Mouse (Mus musculus) mouse embryonic stem cell (cell line): ENCODE measurements around the gene Tbc1d8.

Experiments
- in situ Hi-C, 2 experiments: fragments of 300-500 bp; cut with MboI; formaldehyde crosslinking; loops; 1 replicate in 1 of 2; 3 replicates in 1 of 2; pipeline ENCODE4 v1.14.3; 2019 to 2020; ENCODE audit warnings: low sequenced_read_pairs in 2 of 2, low pct_unique_long_range_greater_than_20kb in 1 of 2, mixed read lengths in 1 of 2; ENCODE audit not compliant: unreplicated experiment in 1 of 2

The Tbc1d8 gene

GRCm38 (mm10) chr1:39454783-39455175 is 23.8 kb downstream of the Tbc1d8 start:
- in situ Hi-C loops = no loop called here

DNA sequence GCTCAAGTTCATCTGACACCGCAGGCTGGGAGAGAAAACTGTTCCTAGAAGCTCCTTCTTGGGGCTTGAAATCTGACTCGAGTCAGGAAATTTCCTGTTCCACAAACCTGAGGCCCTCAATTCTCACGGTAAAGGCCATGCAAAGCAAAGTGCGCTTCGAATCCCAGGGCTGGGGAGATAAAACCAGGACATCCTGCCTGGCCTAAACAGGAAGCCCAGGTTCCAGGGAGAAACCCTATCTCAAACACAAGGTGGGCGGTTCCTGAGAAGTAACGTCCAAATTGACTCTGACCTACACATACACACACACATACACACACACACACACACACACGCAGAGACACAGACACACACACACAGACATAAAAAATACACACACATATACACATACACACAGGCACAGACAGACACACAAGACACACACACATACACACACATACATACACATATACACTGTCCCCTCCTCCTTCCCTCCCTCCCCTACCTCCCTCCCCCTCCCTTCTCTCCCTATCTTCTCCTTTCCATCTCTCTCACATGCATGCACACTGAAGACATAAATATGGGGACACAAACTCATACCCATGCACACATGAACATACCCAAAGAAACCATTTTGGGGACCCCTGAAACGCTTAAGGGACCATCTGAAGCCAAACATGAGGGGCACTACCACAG is 24.3 kb downstream of the Tbc1d8 start:
- in situ Hi-C loops = no loop called here

DNA sequence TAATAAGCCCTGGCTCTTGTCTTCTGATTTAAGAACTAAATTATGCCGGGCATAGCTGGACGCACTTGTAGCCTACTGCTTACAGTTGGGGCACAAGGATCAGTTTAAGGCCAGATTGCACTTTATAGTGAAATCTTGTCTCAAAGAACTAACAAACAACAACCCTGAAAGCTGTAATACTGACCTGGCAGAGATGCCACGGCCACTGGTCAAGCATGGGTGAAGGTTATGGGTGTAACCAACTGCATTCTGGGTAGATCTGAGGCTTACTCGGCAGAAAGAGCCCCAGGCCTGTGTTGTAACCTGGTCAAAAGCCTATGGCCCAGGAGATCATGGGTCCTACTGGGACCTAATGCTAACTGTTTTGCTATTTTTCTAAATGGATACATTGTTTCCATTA is 26.4 kb downstream of the Tbc1d8 start:
- in situ Hi-C loops = no loop called here

- in situ Hi-C loops = no loop called here
Measured at GRCm38 (mm10) chr1:39450069-39450728, 28.4 kb downstream of the Tbc1d8 start.

- in situ Hi-C loops = no loop called here
Measured at GRCm38 (mm10) chr1:39449251-39449790, 29.2 kb downstream of the Tbc1d8 start.

DNA sequence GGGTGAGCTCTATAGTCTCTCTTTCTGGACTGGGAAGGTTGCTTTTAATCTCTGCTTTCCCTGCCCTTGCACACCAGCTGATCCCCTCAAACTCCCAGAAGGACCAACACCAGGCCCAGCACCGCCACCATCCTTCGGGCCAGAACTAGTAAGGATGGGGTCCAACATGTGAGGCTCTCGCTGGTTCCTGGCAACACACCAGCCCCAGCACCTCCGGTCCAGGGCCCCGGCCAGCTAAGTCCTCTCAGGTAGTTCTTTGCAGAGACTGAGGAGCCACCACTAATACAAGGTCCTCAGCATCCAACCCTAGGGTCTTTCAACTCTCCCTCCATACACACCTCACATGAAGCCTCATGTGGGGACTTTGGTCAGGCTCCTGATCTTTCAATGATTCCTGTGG is 29.7 kb downstream of the Tbc1d8 start:
- in situ Hi-C loops = no loop called here

DNA sequence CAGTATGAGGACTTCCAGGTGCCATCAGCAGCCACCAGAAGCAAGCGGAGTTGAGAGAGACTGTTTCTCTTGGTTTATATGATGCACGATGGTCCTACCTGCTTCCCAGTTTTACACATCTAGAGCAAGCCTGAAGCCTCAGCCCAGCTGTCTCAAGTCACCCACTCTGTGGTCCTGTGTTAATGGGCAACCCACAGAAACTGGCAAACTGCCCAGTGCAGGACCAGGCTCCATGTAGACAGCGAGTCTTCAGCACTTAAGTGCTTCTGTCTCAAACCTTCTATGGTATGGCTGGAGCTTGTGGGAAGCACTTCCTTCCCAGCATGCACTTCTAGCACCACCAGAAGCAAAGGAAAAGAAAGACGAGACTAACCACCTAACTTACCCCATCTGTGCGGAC is 30.3 kb downstream of the Tbc1d8 start:
- in situ Hi-C loops = no loop called here

DNA sequence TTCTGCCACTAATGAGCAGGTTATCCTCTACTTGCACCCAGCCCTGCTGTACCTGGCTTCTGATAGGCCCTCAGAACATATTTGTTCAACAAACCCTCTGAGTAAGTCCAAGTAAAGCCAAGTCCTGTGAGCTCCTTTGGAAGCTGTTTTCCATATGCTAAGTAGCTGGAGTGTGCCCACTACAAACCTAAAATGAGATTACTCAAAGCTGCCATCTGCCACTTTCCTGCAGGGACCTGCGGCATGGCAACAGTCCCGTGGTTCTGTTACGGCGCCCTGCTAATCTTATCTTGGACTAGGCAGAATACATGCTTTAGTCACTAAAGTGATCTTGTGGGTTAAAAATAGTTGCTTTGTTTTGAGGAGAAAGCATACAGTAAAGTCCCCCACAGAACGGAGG is 32.4 kb downstream of the Tbc1d8 start:
- in situ Hi-C loops = no loop called here

DNA sequence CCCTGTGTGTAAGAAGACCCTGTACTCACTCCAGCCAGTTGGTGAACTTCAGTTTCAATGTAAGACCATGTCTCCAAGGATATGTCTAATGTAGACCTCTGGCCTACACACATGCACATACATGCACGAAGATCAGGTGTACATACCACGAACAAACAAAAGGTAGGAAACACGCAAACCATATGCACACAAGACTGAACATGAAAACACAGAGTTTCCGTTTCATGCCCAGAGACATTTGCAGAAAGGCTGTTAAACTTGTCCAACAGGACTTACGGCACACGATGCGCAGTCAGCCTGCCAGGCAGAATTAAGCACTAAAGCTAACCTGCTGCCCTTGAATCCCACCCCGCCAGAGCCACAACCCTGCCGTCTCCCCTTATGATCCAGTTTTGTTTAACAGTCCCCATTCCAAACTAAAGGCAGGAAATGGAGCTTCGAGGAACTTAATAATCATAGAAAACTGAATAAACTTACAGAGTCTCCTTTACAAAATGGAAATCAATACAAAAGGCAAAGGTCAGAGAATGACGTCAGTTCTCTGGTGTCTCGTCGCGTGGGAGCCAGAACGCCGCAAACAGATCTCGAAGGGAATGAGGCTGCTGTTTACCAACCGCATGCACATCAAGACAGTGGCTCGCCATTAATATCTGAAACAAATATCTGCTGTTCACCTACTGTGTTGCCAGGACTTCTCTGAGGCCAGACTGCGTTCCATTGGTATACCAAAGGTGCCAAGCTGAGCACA is 33.1 kb downstream of the Tbc1d8 start:
- in situ Hi-C loops = no loop called here

DNA sequence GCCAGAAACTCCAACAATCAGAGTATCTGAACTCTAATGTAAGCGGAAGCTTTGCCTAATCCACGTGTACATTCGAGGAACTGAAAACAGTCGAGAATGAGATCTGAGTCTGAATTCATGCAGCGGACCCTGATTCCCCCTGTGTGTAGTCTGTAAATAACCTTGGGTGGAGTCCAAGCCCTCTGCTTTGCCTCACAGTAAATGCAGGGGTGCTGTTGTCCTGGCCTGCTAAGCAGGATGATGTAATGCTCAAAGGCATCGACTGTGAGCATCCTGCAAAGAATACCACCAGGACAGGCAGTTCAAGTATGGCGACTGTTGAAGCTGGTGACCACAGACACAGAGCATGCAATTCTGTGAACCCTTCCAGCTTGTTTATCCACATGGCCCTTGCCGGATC is 34.8 kb downstream of the Tbc1d8 start:
- in situ Hi-C loops = no loop called here

DNA sequence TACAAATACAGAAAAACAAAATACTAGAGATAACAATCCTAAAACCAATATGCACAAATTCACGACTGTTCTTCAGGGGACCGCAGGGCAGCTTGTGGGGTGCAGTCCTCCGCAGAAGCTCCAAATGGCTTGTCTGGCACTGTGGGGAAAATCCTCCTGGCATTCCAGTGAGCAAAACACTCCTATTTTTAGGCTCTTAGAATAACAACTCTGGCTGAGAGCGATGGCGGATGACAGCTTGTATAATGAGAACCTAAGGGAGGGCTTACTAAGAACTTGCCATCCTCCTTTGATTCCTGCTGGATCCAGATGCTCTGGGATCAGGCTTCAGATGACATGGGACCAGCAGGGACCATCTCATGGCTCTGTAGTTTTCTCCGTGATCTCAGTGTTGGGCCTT is 36.9 kb downstream of the Tbc1d8 start:
- in situ Hi-C loops = no loop called here

GRCm38 (mm10) chr1:39439661-39440548 is 38.6 kb downstream of the Tbc1d8 start:
- in situ Hi-C loops = no loop called here

GRCm38 (mm10) chr1:39438629-39439028 is 39.9 kb downstream of the Tbc1d8 start:
- in situ Hi-C loops = no loop called here

- in situ Hi-C loops = no loop called here
Measured at GRCm38 (mm10) chr1:39434264-39434663, 44.3 kb downstream of the Tbc1d8 start.

- in situ Hi-C loops = no loop called here
Measured at GRCm38 (mm10) chr1:39430020-39430419, 48.5 kb downstream of the Tbc1d8 start.

DNA sequence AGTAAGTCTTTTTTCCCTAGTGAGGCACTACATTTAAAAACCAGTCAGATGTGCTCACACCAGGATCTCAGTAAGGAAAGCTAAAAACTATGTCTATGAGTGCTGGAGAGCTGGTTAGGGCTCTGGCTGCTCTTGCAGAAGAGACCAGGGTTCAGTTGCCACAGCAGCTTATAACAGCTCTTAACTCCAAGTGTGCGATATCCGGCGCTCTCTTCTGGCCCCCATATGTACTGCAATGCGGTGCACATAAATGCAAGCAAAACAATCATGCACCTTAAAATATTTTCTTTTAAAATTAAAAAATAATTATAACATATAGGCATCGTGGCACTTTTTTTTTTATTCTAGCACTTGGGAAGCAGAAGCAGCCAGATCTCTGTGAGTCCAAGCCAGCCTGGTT is 49.5 kb downstream of the Tbc1d8 start:
- in situ Hi-C loops = no loop called here

DNA sequence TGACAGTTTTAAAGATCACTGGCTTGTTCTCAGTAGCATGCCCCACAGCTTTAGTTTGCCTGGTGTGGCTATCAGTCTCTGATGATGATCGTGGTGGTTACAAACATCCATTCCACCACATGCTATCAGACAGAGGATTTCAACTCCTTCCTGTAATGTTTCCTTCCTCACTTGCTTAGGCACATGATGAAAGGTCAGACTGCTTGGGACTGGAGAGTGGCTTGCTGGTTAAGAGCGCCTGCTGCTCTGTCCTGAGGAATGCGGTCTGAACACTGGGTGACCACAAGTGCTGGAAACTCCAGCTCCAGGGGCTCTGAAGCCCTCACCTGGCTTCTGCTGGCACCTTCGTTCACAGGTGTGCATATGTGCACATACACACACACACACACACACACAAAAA is 50.3 kb downstream of the Tbc1d8 start:
- in situ Hi-C loops = no loop called here

- in situ Hi-C loops = no loop called here
Measured at GRCm38 (mm10) chr1:39425497-39425896, 53.1 kb downstream of the Tbc1d8 start.

- in situ Hi-C loops = no loop called here
Measured at GRCm38 (mm10) chr1:39420987-39421386, 57.6 kb downstream of the Tbc1d8 start.
